Mouse (Mus musculus) left cerebral cortex, adult 9 months (tissue): Measurements from ENCODE around the gene Mast2.

ENCODE experiments used
- DNase-seq, 2 experiments: peaks; one replicate each; pipeline ENCODE4 v3.0.0; 2022; ENCODE audit warnings: low spot score in 2 of 2

Gene Mast2

DNA sequence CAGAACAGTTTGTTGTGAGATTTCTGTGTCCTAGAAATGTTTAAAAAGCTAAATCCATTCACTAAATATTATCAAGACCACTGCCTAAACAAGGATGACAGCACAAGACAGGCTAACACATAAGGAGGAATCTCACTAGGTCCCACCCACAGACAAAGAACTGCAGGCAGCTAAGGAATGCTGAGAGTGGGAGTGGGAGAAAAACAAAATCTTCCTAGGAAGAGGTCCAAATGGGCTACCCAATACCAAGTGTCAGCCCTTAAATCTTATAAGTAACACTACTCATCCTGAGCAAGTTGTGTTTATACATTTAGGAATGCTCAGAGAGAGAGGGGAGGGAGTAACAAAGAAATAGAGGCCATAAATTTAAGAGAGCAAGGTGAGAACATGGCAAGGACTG lies 52.6 kb downstream of the Mast2 start:
- DNase-seq, result no peak

DNA sequence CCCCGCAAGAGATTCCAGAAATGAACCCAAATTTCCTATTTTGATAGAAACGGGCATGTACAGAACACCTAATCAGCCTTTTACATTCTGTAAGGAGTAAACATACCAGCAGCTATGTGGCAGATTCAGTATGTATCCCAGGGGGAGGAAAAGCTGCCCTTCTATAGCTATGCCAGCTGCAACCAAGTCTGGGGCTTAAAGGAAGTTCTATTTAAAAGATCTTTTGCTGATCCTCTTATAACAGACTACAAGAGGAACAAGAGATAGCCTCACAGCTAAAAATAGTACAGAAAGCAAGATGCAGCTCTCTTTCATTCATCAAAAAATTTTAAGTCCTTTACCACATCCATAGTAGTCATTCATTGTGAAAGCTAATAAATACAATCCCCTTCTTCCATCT lies 57.3 kb downstream of the Mast2 start:
- no peak for DNase-seq

DNA sequence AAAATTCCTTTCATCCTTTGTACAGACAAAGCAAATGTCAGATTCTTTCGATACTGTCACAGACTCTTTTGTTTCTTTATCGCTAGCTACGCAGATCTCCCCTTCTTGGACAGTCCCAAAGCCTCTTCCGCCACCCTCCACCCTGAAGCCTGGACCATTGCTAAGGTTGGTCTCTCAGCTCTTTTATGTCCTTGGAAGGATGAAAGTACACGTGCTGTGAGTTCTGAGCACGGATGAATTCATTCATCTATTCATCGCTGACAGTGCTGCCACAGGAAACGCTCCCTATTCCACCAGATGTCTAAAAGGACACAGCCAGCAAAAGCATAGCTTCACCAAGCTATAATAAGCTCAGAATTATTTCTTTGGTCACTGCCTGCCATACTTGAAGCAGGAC lies 58.0 kb downstream of the Mast2 start:
- DNase-seq, result peak; percentile 7 to 40

DNA sequence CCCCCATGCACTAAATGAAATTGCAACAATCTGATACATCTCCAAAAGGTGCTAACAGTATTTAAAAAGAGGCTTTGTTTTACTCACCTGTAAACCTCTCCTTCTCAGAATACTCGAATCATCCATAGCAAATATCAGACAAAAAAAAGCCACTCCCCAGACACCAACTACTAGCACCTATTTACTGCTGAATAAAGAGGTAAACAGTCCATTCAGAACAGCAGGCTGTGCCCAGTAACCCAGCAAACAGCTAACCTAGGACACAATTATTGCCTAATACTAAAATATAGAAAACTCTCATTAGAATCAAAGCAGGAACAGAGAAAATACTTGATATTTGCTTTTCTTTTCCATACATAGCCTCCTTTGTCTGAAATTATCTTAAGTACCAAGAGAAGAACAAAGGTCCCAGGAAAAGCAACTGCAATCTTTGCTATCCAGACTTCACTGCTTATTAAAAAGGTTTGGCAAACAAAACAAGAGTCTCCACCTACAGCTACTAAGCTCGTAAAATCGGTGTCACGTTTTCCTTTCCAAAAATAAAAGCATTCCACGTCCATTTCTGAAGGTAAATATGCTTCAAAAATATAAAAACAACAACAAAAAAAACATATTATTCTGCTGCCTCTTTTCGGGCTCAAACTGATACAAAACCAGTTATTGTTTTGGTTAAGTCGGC lies 58.6 kb downstream of the Mast2 start:
- no peak for DNase-seq

DNA sequence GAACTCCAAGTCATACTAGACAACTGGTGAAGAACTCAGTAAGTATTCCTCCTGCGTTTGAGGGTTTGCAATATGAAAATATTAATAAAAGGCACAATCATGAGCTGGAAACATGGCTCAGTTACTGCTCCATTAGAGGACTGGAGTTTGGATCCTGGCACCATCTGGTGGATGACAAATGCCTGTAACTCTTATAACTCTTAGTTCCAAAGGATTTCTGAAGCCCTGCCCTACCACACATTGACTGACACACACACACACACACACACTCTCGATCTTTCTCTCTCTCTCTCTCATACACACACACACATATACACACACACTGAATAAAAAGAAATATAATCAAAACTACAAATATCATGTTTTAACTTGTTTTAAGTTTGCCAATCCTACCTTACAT lies 60.1 kb downstream of the Mast2 start:
- peak in 1 of 2 experiments; percentile 21 for DNase-seq

DNA sequence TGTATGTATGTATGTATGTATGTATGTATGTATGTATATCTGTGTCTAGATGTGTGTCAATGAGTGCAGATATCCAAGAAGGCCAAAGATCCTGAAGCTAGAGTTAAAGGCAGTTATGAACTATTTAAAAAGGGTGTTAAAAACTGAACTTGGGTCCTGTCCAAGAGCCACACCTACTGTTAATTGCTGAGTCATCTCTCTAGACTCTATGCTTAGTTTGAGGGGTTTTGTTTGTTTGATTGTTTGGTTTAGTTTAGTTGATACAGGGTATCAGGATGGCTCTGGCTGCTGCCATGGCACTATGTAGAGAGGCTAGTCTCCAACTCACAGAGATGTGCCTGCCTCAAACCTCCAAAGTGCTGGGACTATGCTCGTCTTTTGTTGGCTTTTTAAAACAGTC lies 61.3 kb downstream of the Mast2 start:
- DNase-seq, result no peak

DNA sequence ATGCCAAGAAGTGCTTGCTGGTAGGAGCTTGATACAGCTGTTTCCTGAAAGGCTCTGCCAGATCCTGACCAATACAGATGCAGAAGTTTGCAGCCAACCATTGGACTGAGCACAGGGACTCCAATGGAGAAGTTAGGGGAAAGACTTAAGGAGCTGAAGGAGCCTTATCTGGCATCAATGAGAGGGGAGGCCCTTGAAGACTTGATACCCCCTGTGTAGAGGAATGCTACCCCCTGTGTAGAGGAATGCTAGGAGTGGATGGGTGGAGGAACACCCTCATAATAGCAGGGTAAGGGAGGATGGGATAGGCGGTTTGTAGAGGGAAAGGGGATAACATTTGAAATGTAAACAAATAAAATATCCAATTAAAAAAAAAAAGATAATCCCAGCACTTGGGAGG lies 65.9 kb downstream of the Mast2 start:
- DNase-seq, result no peak

DNA sequence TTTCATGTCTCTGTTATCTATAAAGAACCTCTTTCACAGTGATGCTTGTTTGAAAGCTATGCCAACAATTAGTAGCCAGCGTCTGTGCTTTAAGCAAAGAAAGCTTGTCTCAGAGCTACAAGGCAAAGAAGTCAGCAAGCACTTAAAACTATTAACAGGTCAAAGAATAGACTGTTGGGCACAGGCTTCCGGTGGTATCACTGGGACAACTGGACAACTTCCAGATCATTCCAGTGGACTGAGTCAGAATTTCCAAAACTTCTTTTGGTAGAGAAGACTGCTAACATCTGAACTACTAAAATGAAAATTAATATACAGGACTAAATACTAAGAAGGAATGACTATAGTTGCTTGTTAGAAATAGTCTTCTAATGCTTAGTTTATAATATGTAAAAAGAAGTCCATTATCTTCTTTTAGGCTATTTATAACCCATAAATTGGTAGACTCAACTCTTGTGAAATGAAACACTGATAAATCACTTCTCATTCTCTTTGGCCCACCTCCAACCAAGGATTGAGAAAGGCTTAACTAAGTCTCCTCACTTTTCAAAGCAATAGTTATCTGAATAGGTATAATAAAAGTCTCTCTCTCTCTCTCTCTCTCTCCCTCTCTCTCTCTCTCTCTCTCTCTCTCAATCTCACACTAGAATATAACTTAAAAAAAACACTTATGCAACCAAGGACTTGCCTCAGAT lies 85.9 kb downstream of the Mast2 start:
- DNase-seq, result no peak

DNA sequence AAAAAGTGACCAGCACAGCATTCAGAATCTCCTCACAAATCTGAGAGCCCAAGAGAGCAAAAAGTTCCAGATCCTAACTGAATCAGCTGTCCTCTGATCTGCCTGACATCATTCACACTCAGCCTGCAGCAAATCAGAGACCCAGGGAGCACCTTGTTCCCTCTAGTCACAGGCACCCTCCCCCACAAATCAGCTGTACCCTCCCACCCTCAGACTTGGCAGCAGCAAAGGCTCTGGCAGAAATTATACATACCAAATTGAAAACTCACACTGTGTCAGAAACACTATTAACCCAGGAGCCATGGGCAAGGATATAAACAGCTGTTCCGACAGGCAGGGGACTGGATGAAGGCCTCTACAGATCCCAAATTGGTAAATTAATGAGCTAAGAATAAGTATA lies 92.3 kb downstream of the Mast2 start:
- DNase-seq, result peak; percentile 31 to 35

DNA sequence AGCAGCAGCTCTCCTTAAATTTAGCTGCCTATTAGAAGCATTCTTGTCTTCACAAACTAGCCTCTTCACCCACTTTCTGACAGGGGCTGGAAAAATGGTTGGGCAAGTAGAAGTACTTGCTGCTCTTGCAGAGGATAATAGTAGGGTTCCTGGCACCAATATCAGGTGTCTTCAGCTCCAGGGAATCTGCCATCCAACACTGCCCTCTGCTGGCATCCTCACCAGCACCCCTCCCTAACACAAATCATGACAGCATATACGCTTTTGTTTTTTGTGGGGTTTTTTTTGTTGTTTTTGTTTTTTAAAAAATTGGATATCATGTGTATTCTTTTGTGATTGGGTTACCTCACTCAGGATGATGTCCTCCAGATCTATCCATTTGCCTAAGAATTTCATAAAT lies 105.9 kb downstream of the Mast2 start:
- no peak for DNase-seq

DNA sequence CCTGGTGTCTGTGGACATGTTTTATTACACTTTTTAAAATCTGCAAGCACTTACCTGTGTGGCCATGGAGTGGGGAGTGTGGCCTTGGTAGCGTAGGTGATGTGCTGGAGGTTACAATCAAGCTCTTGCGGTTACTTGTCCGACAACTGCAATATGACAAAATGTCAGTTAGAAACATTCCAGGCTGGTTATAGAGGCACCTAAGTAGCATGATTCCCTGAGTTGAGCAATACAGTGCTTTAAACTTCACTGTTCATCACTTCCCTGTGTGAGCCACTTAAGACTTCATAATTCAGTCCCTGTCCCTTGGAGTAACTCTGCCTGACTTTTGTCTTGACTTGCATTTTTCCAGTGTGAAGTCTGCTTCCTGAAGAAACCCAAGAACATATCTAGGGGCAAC lies 111.1 kb downstream of the Mast2 start:
- no peak for DNase-seq

DNA sequence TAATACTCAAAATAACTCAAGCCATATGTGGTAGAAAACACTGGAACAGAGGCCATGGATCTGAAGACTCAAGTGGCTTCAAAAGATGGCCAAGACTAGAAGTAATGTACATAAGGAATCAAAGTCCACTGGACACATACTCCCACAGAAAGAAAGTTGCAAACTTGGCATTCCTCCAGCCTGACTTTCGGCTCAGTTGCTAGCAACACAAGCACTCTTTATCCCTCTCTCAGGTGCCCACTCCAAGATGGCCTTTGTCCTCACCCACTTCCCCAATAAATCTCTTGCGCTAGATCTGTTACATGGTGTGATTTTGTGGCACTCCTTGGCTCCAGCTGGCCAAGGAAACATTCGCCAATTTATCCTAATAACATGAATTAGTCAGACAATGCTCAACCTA lies 111.5 kb downstream of the Mast2 start:
- no peak for DNase-seq

DNA sequence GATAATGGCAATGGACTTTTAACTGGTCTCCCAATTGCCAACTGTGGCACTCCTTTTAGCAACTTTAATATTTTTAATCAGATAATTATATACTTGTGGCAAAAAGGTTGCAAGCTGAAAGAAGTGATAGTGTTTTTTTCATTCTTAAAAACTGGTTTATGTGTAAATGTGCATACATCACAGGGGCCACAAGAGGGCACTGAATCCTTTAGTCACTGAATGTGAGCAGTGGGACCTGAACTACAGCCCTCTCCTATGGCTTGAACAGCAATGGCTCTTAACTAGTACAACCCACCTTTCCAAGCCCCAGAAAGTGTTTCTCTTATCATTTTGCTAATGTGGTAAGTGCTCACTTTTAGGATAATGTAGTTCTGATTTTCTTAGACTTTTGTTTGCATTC lies 121.9 kb downstream of the Mast2 start:
- DNase-seq, result peak in 1 of 2 experiments; percentile 66

DNA sequence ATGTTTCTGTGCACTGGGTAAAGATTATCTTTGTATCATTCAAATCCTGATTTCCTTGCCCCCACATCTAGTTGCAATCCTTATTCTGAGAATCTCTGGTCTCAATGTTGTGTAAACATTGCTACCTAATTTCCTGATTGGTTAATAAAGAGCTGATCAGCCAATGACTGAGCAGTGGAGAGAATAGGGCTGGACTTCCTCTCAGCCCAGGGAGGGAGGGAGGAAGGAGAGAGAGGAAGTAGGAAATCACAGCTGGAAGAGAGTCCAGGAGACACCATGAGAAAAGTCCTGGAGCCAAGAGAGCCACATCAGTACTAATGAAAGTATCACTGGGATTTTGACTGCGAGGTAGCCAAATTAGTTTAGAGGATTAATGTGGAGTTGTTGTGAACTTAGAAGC lies 127.7 kb downstream of the Mast2 start:
- no peak for DNase-seq

DNA sequence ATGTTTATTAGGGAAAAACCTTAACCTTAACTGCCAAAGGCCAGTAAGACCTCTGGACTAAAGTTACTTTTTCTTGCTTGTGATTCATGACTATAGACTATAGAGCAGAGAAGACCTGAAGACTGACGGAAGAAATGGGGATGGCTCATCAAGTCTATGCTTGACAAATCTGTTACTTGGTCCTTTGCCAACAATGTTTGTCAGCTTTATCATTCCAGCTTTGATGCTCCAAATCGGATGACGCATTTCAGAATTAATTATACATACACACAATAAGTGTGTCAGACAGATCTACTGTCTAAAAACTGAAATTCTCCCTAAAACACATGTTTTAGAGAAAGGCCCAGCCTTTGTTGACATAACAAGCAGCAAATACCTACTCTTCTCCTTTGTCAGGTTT lies 134.7 kb downstream of the Mast2 start:
- DNase-seq, result no peak

DNA sequence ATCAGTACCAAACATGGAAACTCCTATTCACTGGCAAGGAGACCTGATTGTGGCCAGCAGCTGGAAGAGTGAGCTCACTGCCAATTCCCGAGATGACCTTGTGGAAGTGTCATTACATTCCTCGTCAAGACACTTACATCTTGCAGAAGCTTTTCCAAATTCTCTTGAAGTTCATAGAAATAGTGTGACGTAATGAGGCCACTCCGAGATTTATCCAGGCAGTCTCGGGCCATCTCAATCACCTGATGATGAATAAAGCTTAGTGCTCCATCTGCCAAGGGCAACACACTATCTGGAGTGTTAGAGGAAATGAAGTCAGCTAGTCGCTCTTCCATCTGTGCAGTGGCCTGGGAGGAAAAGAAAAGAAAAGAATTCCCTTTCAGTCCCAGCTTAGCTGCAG lies 141.9 kb downstream of the Mast2 start:
- DNase-seq, result no peak

DNA sequence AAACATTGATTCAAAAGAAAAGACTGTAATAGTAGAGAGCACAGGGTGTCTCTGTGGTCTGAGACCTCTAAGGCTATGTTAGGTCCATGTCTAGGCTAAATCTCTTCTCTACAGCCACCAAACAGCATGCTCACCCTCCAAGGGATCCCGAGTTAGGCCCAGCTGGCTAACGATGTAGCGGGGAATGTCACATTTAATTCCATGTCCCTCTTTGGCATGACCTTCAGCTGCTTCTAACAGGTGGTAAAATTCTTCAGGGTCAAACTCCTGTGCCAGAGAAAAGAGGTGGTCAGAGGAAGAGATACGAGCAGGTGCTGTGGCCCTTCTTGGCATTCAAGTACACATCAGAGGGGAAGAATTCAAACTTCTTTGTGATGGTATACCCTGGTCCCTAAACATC lies 146.4 kb downstream of the Mast2 start:
- DNase-seq, result no peak

DNA sequence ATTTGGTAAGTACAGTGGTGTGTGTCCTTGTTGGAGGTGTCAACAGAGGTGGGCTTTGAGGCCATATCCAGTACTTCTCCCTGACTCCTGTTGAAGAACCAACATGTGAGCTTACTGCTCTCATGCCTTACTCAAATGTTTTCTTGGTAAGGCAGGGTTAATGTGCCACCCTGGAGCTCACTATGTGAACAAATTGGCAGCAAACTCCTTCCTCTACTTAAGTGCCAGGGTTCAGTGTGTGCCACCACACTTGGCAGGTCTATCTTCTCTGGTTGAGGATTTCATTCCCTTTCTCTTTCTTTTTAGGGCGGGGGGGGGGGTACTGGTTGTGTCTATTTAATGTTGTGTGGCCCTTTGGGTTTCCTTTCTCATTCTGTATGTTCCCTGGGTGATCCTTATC lies 159.4 kb downstream of the Mast2 start:
- DNase-seq, result no peak

DNA sequence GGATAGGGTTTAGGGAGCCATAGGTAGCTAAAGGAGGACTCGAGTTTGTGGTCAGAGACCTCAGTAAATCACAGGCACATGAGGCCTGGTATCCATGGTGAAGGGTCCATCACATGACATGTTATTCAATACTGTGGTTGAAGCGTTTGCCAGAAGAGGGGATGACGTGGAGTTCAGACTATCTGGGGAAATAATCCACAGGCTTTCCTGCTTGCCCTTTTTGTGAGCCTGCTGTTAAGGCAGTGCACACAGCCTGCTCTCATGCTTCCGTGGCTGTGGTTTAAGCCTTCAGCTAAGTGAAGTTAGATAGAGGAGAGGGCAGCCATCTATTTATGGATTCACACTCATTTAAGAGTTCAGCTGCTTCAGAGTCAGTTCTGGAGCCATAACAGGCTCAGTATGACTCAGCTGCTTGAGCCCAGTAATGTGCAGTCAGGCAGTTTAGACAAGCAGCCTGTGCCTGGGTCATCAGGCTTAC lies 163.1 kb downstream of the Mast2 start:
- peak in 1 of 2 experiments; percentile 7 for DNase-seq

DNA sequence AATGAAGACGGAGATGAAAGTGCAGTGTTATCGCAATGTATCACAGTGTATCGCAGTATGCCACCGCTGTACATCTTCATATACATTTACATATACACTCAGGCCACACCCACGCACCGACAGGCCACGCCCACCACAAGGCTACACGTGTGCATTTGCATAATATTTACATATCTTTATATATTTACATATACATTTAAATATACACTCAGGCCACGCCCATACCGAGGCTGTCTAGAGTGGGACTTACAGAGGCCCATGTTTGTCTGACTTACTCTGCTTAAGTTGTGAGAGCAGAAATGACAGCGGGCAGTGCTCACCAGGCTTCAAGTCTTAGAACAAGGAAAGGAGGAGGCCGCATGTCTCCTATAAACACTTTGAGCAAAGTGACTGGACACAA lies 170.7 kb downstream of the Mast2 start:
- DNase-seq, result no peak

DNA sequence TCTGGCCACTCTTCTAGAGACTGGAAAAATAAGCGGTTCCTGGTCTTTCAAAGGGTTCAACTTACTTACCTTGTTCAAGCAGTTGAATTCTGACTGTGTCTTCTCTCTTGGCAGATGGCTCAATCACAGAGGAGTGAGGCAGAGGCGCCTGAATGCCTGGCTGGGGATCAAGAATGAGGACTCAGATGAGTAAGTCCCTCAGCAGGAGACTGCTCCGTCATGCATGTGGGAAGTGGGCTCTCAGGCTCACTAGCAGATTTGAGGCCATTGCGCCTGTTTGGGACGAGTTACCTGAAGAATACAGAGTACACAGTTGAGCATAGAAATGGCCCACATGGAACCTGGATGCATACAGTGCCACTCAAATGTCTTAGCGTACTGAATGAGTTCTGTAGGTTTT lies 172.4 kb downstream of the Mast2 start:
- DNase-seq, result peak in 1 of 2 experiments; percentile 53

DNA sequence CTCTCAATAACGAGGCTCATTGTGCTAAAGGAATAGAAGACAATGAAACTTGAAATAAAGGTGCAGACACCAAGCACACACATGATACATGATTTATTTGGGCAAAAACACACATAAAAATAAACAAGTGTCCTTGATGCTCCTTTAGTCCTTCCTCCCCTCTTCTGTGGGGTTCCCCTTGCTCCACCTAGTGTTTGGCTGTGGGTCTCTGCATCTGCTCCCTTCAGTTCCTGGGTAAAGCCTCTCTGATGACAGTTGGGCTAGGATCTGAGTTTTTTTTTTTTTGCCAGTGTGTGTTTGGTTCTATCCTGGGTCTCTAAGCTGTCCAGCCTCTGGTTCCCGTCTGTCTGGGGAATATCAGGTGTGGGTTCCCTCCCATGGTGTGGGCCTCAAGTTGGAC lies 181.8 kb downstream of the Mast2 start:
- DNase-seq, result no peak

DNA sequence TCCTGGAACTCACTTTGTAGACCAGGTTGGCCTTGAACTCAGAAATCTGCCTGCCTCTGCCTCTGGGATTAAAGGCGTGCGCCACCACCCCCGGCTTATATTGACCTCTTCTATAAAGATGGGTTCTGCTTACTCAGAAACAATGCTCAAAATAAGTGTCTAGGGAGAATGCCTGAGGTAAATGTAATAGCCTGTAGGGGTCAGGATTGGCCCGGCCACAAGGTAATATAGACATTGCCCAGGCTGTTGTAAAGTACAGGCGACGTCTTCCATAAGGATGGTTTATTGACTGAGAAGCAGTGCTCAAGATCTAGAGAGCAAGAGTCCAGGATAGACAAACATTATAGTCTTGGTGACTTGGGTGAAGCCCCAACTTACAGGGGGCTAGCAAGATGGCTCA lies 195.8 kb downstream of the Mast2 start:
- DNase-seq, result no peak
